7 mouse cellular contexts compared by ENCODE assay signal in the genomic region with DNA sequence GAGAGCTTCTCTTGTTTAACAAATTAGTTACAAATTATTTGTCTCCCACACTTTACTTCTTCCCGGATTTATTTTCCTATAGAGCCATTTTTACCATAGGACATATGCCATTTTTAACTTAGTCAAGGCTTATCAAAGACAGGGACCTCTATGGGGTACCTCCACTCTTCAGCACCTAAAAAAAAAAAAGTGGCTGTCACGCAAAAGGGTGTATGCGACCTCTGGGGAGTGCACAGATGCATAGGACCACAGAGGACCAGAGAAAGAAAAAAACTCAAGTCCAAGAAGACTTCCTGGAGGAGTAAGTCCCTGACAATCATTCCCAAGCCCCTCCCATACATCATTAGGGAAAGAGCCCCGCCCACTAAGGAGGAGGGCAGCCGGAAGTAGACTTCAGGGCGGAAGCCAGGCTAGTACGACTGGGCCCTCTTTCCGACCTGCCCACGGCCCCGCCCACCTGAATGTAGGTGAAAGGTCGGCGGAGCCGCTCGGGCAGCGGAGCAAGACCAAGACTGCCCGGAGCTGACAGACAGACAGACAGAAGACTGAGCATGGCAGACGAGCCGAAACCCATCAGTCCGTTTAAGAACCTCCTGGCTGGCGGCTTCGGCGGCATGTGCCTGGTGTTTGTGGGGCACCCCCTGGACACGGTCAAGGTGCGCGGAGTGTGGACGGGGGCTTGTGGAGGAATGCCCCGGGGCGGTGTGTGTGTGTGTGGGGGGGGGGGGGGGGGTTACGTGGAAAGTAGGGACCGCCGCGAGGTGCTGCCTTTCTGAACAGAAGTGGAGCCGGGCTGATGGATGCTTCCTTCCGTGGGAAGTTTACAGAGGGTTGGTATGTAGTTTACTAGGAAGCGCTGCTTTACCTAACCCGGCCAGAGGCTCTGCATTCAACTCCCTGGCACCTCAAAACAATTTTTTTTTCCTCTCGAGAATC. TPM values are rescaled to one million over a fixed set of nuclear protein-coding genes. Genes with fewer than 3 reads are reported as not detected.
DNase-seq lines count a peak whose midpoint lies in the region; ATAC-seq lines count a peak whose summit lies in the region.

A gene (plus strand): TSS at position 412 of the 936 bp plus-strand sequence.

- H3K27me3 ChIP-seq in embryonic facial prominence, embryonic 11.5 days (ENCODE audit: control insufficient read depth, insufficient read depth, low read length): no peaks in the 10 kb centered on the region
- no peaks in the 10 kb centered on the region for H3K27me3 ChIP-seq in limb, embryonic 11.5 days (ENCODE audit: control insufficient read depth, insufficient read depth, low read length)
- H3K27me3 ChIP-seq in midbrain, embryonic 14.5 days (ENCODE audit: control insufficient read depth, insufficient read depth, low read length): no peaks in the 10 kb centered on the region

- H3K4me3 ChIP-seq in embryonic facial prominence, embryonic 11.5 days (ENCODE audit: low read depth, low read length): peak within 1 kb of the TSS; percentile 71
- H3K4me3 ChIP-seq in limb, embryonic 11.5 days (ENCODE audit: low read depth, low read length): peak within 1 kb of the TSS; percentile 60
- H3K4me3 ChIP-seq in midbrain, embryonic 14.5 days (replicated peaks; ENCODE audit: low read depth, low read length): peak within 1 kb of the TSS; percentile 68

- peak; percentile 88 for ATAC-seq in embryonic facial prominence, embryonic 11.5 days (replicated peaks; ENCODE audit: insufficient number of reproducible peaks, low FRiP score, low TSS enrichment, low read depth)
- peak; percentile 97 for ATAC-seq in granulocyte monocyte progenitor cell, adult 5-6 weeks (replicated peaks; ENCODE audit: poor library complexity, severe bottlenecking)
- peak; percentile 90 for ATAC-seq in limb, embryonic 11.5 days (ENCODE audit: insufficient number of reproducible peaks, low FRiP score, low TSS enrichment, low read depth)
- peak; percentile 69 for ATAC-seq in midbrain, embryonic 14.5 days (ENCODE audit: low FRiP score, low TSS enrichment)

- H3K36me3 ChIP-seq in embryonic facial prominence, embryonic 11.5 days (replicated peaks; ENCODE audit: control insufficient read depth, insufficient read depth, low read depth, low read length): no peaks in the 10 kb centered on the region
- no peaks in the 10 kb centered on the region for H3K36me3 ChIP-seq in limb, embryonic 11.5 days (ENCODE audit: control insufficient read depth, insufficient read depth, low read length)
- no peaks in the 10 kb centered on the region for H3K36me3 ChIP-seq in midbrain, embryonic 14.5 days (ENCODE audit: control insufficient read depth, insufficient read depth, low read length)

- no peaks in the 10 kb centered on the region for H3K9me3 ChIP-seq in embryonic facial prominence, embryonic 11.5 days (replicated peaks; ENCODE audit: control insufficient read depth, low read length)
- H3K9me3 ChIP-seq in limb, embryonic 11.5 days (ENCODE audit: control insufficient read depth, low read length): no peaks in the 10 kb centered on the region
- H3K9me3 ChIP-seq in midbrain, embryonic 14.5 days (ENCODE audit: control insufficient read depth, low read length): no peaks in the 10 kb centered on the region

- peak; percentile 92 for DNase-seq in adrenal gland, postnatal 10 days
- peak; percentile 90 for DNase-seq in embryonic facial prominence, embryonic 11.5 days (ENCODE audit: low spot score)
- peak; percentile 91 for DNase-seq in kidney, adult 18-20 months
- DNase-seq in limb, embryonic 11.5 days (ENCODE audit: low spot score): peak; percentile 85
- DNase-seq in midbrain, embryonic 14.5 days: peak; percentile 85
- DNase-seq in spleen, adult 18-20 months: peak; percentile 83 to 85

- WGBS in embryonic facial prominence, embryonic 11.5 days: 1% methylated on average over 35 of the region's 37 CpGs
- WGBS in limb, embryonic 11.5 days: 3% methylated on average over 36 of the region's 37 CpGs
- WGBS in midbrain, embryonic 14.5 days: 2% methylated on average over 36 of the region's 37 CpGs

- H3K4me2 ChIP-seq in embryonic facial prominence, embryonic 11.5 days (ENCODE audit: low read depth, low read length): peak within 1 kb of the TSS; percentile 71
- H3K4me2 ChIP-seq in limb, embryonic 11.5 days (ENCODE audit: low read depth, severe bottlenecking): peak within 1 kb of the TSS; percentile 65
- H3K4me2 ChIP-seq in midbrain, embryonic 14.5 days (ENCODE audit: low read length): peak within 1 kb of the TSS; percentile 74

- no peak within 1 kb of the TSS for H3K27ac ChIP-seq in embryonic facial prominence, embryonic 11.5 days (replicated peaks; ENCODE audit: low read depth, low read length)
- no peak within 1 kb of the TSS for H3K27ac ChIP-seq in limb, embryonic 11.5 days (replicated peaks; ENCODE audit: low read depth, low read length)
- H3K27ac ChIP-seq in midbrain, embryonic 14.5 days (replicated peaks; ENCODE audit: low read depth, low read length): no peak within 1 kb of the TSS

- H3K4me1 ChIP-seq in embryonic facial prominence, embryonic 11.5 days (ENCODE audit: control insufficient read depth, insufficient read depth, low read length): no peaks in the 10 kb centered on the region
- H3K4me1 ChIP-seq in limb, embryonic 11.5 days (ENCODE audit: control insufficient read depth, insufficient read depth, low read length): no peaks in the 10 kb centered on the region
- H3K4me1 ChIP-seq in midbrain, embryonic 14.5 days (ENCODE audit: control insufficient read depth, insufficient read depth, low read length): peaks cover 9% of the 10 kb centered on the region

- H3K9ac ChIP-seq in embryonic facial prominence, embryonic 11.5 days (replicated peaks; ENCODE audit: low read length): peak within 1 kb of the TSS; percentile 71
- peak within 1 kb of the TSS; percentile 65 for H3K9ac ChIP-seq in limb, embryonic 11.5 days (ENCODE audit: low read length)
- peak within 1 kb of the TSS; percentile 61 for H3K9ac ChIP-seq in midbrain, embryonic 14.5 days (replicated peaks; ENCODE audit: low read length)

RNA-seq across cellular contexts. Expression of the gene that starts here (rescaled TPM):
- 100 to 1,000 TPM; 405 to 421 TPM for total RNA-seq in adrenal gland, postnatal 10 days (2021)
- polyA plus RNA-seq in embryonic facial prominence, embryonic 11.5 days (2014; fragmentation: Nextera tagmentation; extraction: Ambion mirVana): 30.8 and 34.5 TPM in 2 replicates
- 20.2 and 28.6 TPM in 2 replicates for total RNA-seq in granulocyte monocyte progenitor cell, adult 5-6 weeks (2014; fragmentation: Nextera tagmentation)
- 28.7 and 30.3 TPM in 2 replicates for total RNA-seq in granulocyte monocyte progenitor cell, adult 5-6 weeks (2017)
- polyA plus RNA-seq in limb, embryonic 11.5 days (2014; fragmentation: Nextera tagmentation; extraction: Ambion mirVana): 23.2 and 31.4 TPM in 2 replicates
- 26.8 and 33.8 TPM in 2 replicates for polyA plus RNA-seq in midbrain, embryonic 14.5 days (2014; fragmentation: Nextera tagmentation; extraction: Ambion mirVana)

Comparison
In these comparisons a context has a peak if more than half of its experiments do, and no peak if none do; other contexts are left out.
1. RNA of the gene that starts here (total RNA-seq): 405 to 421 TPM in adrenal gland, postnatal 10 days; 20.2 to 30.3 TPM in granulocyte monocyte progenitor cell, adult 5-6 weeks; every median in the first group is over 10 times any median in the second.
2. Peak in every context shown above with its lines, with median percentiles within 50 percentile points of each other: DNase-seq, ATAC-seq, H3K4me2 ChIP-seq, H3K4me3 ChIP-seq and H3K9ac ChIP-seq.